Mouse (Mus musculus): ENCODE measurements around the gene Olfr521.
A peak's percentile ranks its signal among the peaks of the same experiment; 100 is the strongest.
"Not testable (repeated sequence)": the region's sequence is repeated elsewhere in the genome, so short reads cannot be mapped to it uniquely, and the experiment has no call there.

Gene Olfr521

GRCm38 (mm10) chr7:99797261-99797660 lies 34.0 kb downstream of the Olfr521 start:
- Histone ChIP-seq H3K4me1 (replicated peaks; ENCODE audit: low read depth, low read length) (peaks cover 12% of the 10 kb centered on the region), H3K4me3 (replicated peaks; ENCODE audit: low read length) (no peak overlapping the region), H3K9me3 (ENCODE audit: low read length) (peaks cover 8% of the 10 kb centered on the region; the same call in 1 of the 2 replicates), H3K27me3 (ENCODE audit: insufficient read depth, low read length) (peaks cover 20% of the 10 kb centered on the region), H3K36me3 (ENCODE audit: insufficient read depth, low read length) (no peaks in the 10 kb centered on the region)
- TF ChIP-seq POU5F1 (IDR thresholded peaks at IDR 0.05; ENCODE audit: borderline replicate concordance, low read length) = no peak
- no peak for TF ChIP-seq CTCF (conservative IDR thresholded peaks at IDR 0.05; ENCODE audit: low read length)
- TF ChIP-seq NANOG (IDR thresholded peaks at IDR 0.05; ENCODE audit: borderline replicate concordance, low read length) = no peak

GRCm38 (mm10) chr7:99797911-99798647 lies 34.8 kb downstream of the Olfr521 start:
- H3K36me3 ChIP-seq (ENCODE audit: insufficient read depth, low read length) = no peaks in the 10 kb centered on the region
- H3K9me3 ChIP-seq (ENCODE audit: low read length) = peaks cover 3% of the 10 kb centered on the region; the same call in 1 of the 2 replicates
- peaks cover 12% of the 10 kb centered on the region for H3K4me1 ChIP-seq (replicated peaks; ENCODE audit: low read depth, low read length)
- no peak overlapping the region for H3K4me3 ChIP-seq (replicated peaks; ENCODE audit: low read length)
- TF ChIP-seq POU5F1 (IDR thresholded peaks at IDR 0.05; ENCODE audit: borderline replicate concordance, low read length) (no peak), CTCF (conservative IDR thresholded peaks at IDR 0.05; ENCODE audit: low read length) (peak; percentile 76)
- H3K27me3 ChIP-seq (ENCODE audit: insufficient read depth, low read length) = peaks cover 18% of the 10 kb centered on the region

GRCm38 (mm10) chr7:99799118-99799517 lies 35.8 kb downstream of the Olfr521 start:
- TF ChIP-seq CTCF (conservative IDR thresholded peaks at IDR 0.05; ENCODE audit: low read length) (no peak), POU5F1 (IDR thresholded peaks at IDR 0.05; ENCODE audit: borderline replicate concordance, low read length) (no peak), NANOG (IDR thresholded peaks at IDR 0.05; ENCODE audit: borderline replicate concordance, low read length) (no peak)

DNA sequence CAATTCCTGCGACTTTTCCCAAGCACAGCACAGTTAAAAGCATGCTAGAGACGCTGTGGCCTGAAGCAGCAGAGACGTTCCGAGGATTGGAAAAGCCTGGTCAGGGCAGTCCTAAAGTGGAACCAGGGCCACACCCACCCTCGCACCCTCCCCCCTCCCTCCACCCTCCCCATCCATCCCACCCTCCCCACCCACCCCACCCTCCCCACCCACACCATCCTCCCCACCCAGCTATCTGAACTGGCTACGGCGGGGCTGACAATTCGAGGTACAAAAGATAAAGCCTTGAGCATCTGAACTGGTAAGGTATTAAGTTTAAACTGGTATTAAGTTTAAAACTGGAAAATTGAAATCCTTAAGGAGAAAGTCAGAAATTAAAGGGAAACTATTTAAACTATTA lies 40.2 kb downstream of the Olfr521 start:
- H3K4me1 ChIP-seq (replicated peaks; ENCODE audit: low read depth, low read length) = peaks cover 6% of the 10 kb centered on the region; the same call in 1 of the 2 replicates
- H3K27me3 ChIP-seq (ENCODE audit: insufficient read depth, low read length) = no peaks in the 10 kb centered on the region; the same call in 1 of the 2 replicates
- H3K9me3 ChIP-seq (ENCODE audit: low read length) = no peaks in the 10 kb centered on the region
- no peak overlapping the region for H3K4me3 ChIP-seq (replicated peaks; ENCODE audit: low read length)
- no peaks in the 10 kb centered on the region for H3K36me3 ChIP-seq (ENCODE audit: insufficient read depth, low read length)
- TF ChIP-seq NANOG (IDR thresholded peaks at IDR 0.05; ENCODE audit: borderline replicate concordance, low read length) = no peak
- no peak for TF ChIP-seq POU5F1 (IDR thresholded peaks at IDR 0.05; ENCODE audit: borderline replicate concordance, low read length)
- no peak for TF ChIP-seq CTCF (conservative IDR thresholded peaks at IDR 0.05; ENCODE audit: low read length)

More at GRCm38 (mm10) chr7:99799118-99799517, 35.8 kb downstream of the Olfr521 start:
- Histone ChIP-seq H3K4me1 (replicated peaks; ENCODE audit: low read depth, low read length) (peaks cover 18% of the 10 kb centered on the region), H3K36me3 (ENCODE audit: insufficient read depth, low read length) (no peaks in the 10 kb centered on the region), H3K4me3 (replicated peaks; ENCODE audit: low read length) (no peak overlapping the region), H3K9me3 (ENCODE audit: low read length) (no peaks in the 10 kb centered on the region), H3K27me3 (ENCODE audit: insufficient read depth, low read length) (peaks cover 18% of the 10 kb centered on the region)

- not testable (repeated sequence) for H3K36me3 ChIP-seq (ENCODE audit: insufficient read depth, low read length); H3K9me3 ChIP-seq (ENCODE audit: low read length); H3K4me3 ChIP-seq (replicated peaks; ENCODE audit: low read length); H3K27me3 ChIP-seq (ENCODE audit: insufficient read depth, low read length); H3K4me1 ChIP-seq (replicated peaks; ENCODE audit: low read depth, low read length)
Observed at GRCm38 (mm10) chr7:99804033-99804432, 40.7 kb downstream of the Olfr521 start.

DNA sequence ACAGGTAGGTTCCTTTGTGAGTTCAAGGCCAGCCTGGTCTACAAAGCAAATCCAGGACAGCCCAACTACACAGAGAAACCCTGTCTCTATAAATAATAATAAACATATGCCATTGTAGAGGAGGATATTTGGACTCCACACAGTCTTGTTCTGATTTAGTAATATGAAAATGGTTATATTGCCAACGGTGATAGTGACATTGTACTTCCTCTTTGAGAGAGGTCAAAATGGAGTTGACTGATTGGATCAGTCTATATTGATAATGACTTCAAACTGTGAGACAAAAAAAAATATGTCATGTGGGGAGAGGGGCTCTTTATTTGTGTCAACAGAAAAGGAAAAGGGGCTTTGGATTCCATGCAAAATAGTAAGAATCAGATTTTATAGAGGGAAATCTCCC lies 42.0 kb downstream of the Olfr521 start:
- no peaks in the 10 kb centered on the region for H3K36me3 ChIP-seq (ENCODE audit: insufficient read depth, low read length)
- H3K4me1 ChIP-seq (replicated peaks; ENCODE audit: low read depth, low read length) = peaks cover 6% of the 10 kb centered on the region; the same call in 1 of the 2 replicates
- H3K4me3 ChIP-seq (replicated peaks; ENCODE audit: low read length) = no peak overlapping the region
- TF ChIP-seq CTCF (conservative IDR thresholded peaks at IDR 0.05; ENCODE audit: low read length) (no peak), POU5F1 (IDR thresholded peaks at IDR 0.05; ENCODE audit: borderline replicate concordance, low read length) (no peak), NANOG (IDR thresholded peaks at IDR 0.05; ENCODE audit: borderline replicate concordance, low read length) (no peak)
- H3K27me3 ChIP-seq (ENCODE audit: insufficient read depth, low read length) = no peaks in the 10 kb centered on the region
- no peaks in the 10 kb centered on the region for H3K9me3 ChIP-seq (ENCODE audit: low read length)

GRCm38 (mm10) chr7:99807043-99807442 lies 43.7 kb downstream of the Olfr521 start:
- H3K36me3 ChIP-seq (ENCODE audit: insufficient read depth, low read length); H3K4me1 ChIP-seq (replicated peaks; ENCODE audit: low read depth, low read length); H3K9me3 ChIP-seq (ENCODE audit: low read length); H3K27me3 ChIP-seq (ENCODE audit: insufficient read depth, low read length); H3K4me3 ChIP-seq (replicated peaks; ENCODE audit: low read length): not testable (repeated sequence)

GRCm38 (mm10) chr7:99810814-99811213 lies 47.5 kb downstream of the Olfr521 start:
- TF ChIP-seq CTCF (conservative IDR thresholded peaks at IDR 0.05; ENCODE audit: low read length) (no peak), NANOG (IDR thresholded peaks at IDR 0.05; ENCODE audit: borderline replicate concordance, low read length) (no peak), POU5F1 (IDR thresholded peaks at IDR 0.05; ENCODE audit: borderline replicate concordance, low read length) (no peak)
- no peak overlapping the region for H3K4me3 ChIP-seq (replicated peaks; ENCODE audit: low read length)
- H3K9me3 ChIP-seq (ENCODE audit: low read length) = 0 out of 2 replicates have a peak, but pooled peaks cover 3% of the 10 kb centered on the region
- no peaks in the 10 kb centered on the region for H3K36me3 ChIP-seq (ENCODE audit: insufficient read depth, low read length)
- H3K4me1 ChIP-seq (replicated peaks; ENCODE audit: low read depth, low read length) = no peaks in the 10 kb centered on the region
- H3K27me3 ChIP-seq (ENCODE audit: insufficient read depth, low read length) = no peaks in the 10 kb centered on the region

- Histone ChIP-seq H3K9me3 (ENCODE audit: low read length) (0 out of 2 replicates have a peak, but pooled peaks cover 3% of the 10 kb centered on the region), H3K4me1 (replicated peaks; ENCODE audit: low read depth, low read length) (no peaks in the 10 kb centered on the region), H3K4me3 (replicated peaks; ENCODE audit: low read length) (no peak overlapping the region), H3K27me3 (ENCODE audit: insufficient read depth, low read length) (no peaks in the 10 kb centered on the region), H3K36me3 (ENCODE audit: insufficient read depth, low read length) (no peaks in the 10 kb centered on the region)
- TF ChIP-seq NANOG (IDR thresholded peaks at IDR 0.05; ENCODE audit: borderline replicate concordance, low read length) (no peak), POU5F1 (IDR thresholded peaks at IDR 0.05; ENCODE audit: borderline replicate concordance, low read length) (no peak), CTCF (conservative IDR thresholded peaks at IDR 0.05; ENCODE audit: low read length) (no peak)
Observed at GRCm38 (mm10) chr7:99811661-99812060, 48.4 kb downstream of the Olfr521 start.
